10 mouse cellular contexts compared by ENCODE assay signal in the genomic region with DNA sequence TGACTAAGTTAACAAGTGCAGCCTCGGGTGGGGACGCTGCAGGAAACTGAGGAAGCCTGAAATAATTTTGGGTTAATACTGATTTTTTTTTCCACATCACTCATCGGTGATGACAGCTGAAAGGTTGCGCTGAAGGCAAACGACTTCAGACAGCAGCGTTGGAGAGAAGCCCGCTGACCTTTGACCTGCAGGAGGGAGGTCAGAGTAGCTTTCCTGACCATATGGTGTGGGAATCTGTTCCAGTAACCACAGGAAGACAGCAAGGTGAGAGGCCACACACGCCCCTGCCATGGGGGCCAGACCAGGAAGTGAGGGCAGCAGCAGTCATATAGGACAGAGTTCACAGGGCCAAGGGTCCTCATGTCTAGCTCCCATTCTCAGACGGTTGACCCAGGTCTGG.
"Had no signal": no experiment of that assay in that cellular context is flagged by ENCODE, and none has a peak within 500 bp of the region (broad histone marks: within the 10 kb centered on the region; RNA-seq: fewer than 3 reads in every experiment).

No protein-coding gene starts in this region.

- DNase-seq: gastrocnemius, adult 2 months; gastrocnemius, postnatal 10 days; gastrocnemius, postnatal 25 days; heart, adult 18-20 months; heart, postnatal 10 days; heart, postnatal 4 days; kidney, adult 18-20 months; kidney, adult 9 months; kidney, postnatal 14 days; liver, embryonic 13.5 days had no signal
